Mouse (Mus musculus) liver, postnatal 0 days (tissue): ENCODE results near the gene Tango2.

Source experiments
- CTCF ChIP-seq: sonication (generic); IDR thresholded peaks from 2 replicates; pipeline ENCODE4 v1.5.1; 2016; ENCODE audit warnings: antibody characterized with exemption, low read depth
- EP300 ChIP-seq: IDR thresholded peaks from 2 replicates; pipeline ENCODE4 v1.6.1; 2016; ENCODE audit warnings: antibody characterized with exemption, low read depth, mild to moderate bottlenecking

DNA sequence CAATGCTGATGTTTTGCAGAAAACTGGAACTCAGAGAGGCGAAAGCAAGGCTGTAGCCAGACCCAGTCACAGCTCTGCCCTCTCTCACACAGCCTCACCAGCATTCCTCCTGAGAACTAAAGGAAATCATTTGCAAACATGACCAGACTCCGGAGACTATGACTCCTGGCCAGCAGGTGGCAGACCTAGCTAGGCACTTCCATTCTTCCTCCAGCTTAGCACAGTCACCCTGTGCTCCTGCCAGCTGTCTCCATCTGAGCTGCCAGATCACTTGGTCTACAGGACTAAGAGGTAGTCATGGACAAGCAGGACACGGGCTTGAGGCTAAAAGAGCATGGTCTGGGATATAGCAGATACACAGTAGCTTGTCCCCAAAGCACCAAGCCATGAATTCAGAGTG is 2.7 kb downstream of the Tango2 start:
- TF ChIP-seq EP300 (no peak), CTCF (peak; percentile 97)
